ENCODE assay signal across 9 mouse cellular contexts in genomic region chr17:34118113-34118872, GRCm38 (mm10). TPM values are rescaled to one million over a fixed set of nuclear protein-coding genes. Genes with fewer than 3 reads are reported as not detected.
DNase-seq lines count a peak whose midpoint lies in the region; ATAC-seq and TF ChIP-seq lines count a peak whose summit lies in the region.
"Had no signal": no experiment of that assay in that cellular context is flagged by ENCODE, and none has a peak within 500 bp of the region (broad histone marks: within the 10 kb centered on the region; RNA-seq: fewer than 3 reads in every experiment).

No protein-coding gene starts in this region.

- TF ChIP-seq RAD21 in MEL (IDR thresholded peaks at IDR 0.05; ENCODE audit: low read depth, low read length) = no peak

- H3K4me2 ChIP-seq in heart, embryonic 11.5 days = peak overlapping the region; percentile 98
- peak overlapping the region; percentile 79 for H3K4me2 ChIP-seq in stomach, embryonic 15.5 days

- no peaks in the 10 kb centered on the region for H3K27me3 ChIP-seq in C2C12 (ENCODE audit: control insufficient read depth, insufficient read depth, insufficient read length)
- no peaks in the 10 kb centered on the region for H3K27me3 ChIP-seq in MEL (ENCODE audit: control insufficient read depth in 1 of 2, insufficient read depth in 2 of 2, low read length in 2 of 2)
- no peaks in the 10 kb centered on the region for H3K27me3 ChIP-seq in heart, embryonic 11.5 days (ENCODE audit: control insufficient read depth, insufficient read depth, low read length)
- H3K27me3 ChIP-seq in midbrain, embryonic 10.5 days (ENCODE audit: low read depth, poor library complexity, severe bottlenecking) = no peaks in the 10 kb centered on the region
- H3K27me3 ChIP-seq in stomach, embryonic 15.5 days (replicated peaks) = no peaks in the 10 kb centered on the region

- no peak for DNase-seq in MEL (ENCODE audit: low read depth, low spot score)
- peak; percentile 64 for DNase-seq in kidney, postnatal 10 days
- peak; percentile 62 for DNase-seq in midbrain, embryonic 10.5 days (ENCODE audit: low spot score)
- no peak for DNase-seq in layer of hippocampus, postnatal 14 days (ENCODE audit: low spot score in 2 of 2)

- no peak for ATAC-seq in heart, embryonic 11.5 days (replicated peaks; ENCODE audit: insufficient number of reproducible peaks, low FRiP score, low TSS enrichment)
- no peak for ATAC-seq in stomach, embryonic 15.5 days (ENCODE audit: insufficient read depth, low FRiP score, low read depth)

- H3K27ac ChIP-seq in MEL (ENCODE audit: control insufficient read depth, low read depth, low read length) = peak overlapping the region; percentile 76
- H3K27ac ChIP-seq in cortical plate, adult 2 months (ENCODE audit: insufficient read depth, low read length) = peak overlapping the region; percentile 44; the same call in 1 of the 2 replicates
- H3K27ac ChIP-seq in heart, embryonic 11.5 days (ENCODE audit: low read depth, low read length) = peak overlapping the region; percentile 100
- peak overlapping the region; percentile 99 for H3K27ac ChIP-seq in midbrain, embryonic 10.5 days (replicated peaks)
- H3K27ac ChIP-seq in stomach, embryonic 15.5 days = peak overlapping the region; percentile 75

- peaks cover 58% of the 10 kb centered on the region for H3K36me3 ChIP-seq in C2C12 (ENCODE audit: control insufficient read depth, insufficient read depth)
- H3K36me3 ChIP-seq in MEL (ENCODE audit: control insufficient read depth in 1 of 2, insufficient read depth in 2 of 2, low read length in 2 of 2) = peaks cover 22 to 36% of the 10 kb centered on the region in 2 experiments
- peaks cover 42% of the 10 kb centered on the region for H3K36me3 ChIP-seq in heart, embryonic 11.5 days (ENCODE audit: control insufficient read depth, insufficient read depth, low read length)
- peaks cover 60% of the 10 kb centered on the region for H3K36me3 ChIP-seq in midbrain, embryonic 10.5 days
- H3K36me3 ChIP-seq in stomach, embryonic 15.5 days = peaks cover 43% of the 10 kb centered on the region

- peak overlapping the region; percentile 96 for H3ac ChIP-seq in C2C12 (ENCODE audit: control insufficient read depth, insufficient read length, low read depth)

- H3K9ac ChIP-seq in MEL (ENCODE audit: control insufficient read depth, low read depth, low read length, poor library complexity, severe bottlenecking) = peak overlapping the region; percentile 95
- H3K9ac ChIP-seq in heart, embryonic 11.5 days (ENCODE audit: low read depth, low read length) = peak overlapping the region; percentile 99
- H3K9ac ChIP-seq in stomach, embryonic 15.5 days = peak overlapping the region; percentile 77

- H3K4me3 ChIP-seq in C2C12 (ENCODE audit: insufficient read depth, poor library complexity, severe bottlenecking) (peak overlapping the region; percentile 86), MEL (ENCODE audit: control insufficient read depth in 1 of 2, insufficient read depth in 1 of 2, low read depth in 2 of 2, low read length in 2 of 2) (peak overlapping the region; percentile 59 to 98)
- H3K4me3 ChIP-seq in cortical plate, adult 2 months (ENCODE audit: insufficient read depth, low read length) = peak overlapping the region; percentile 99
- H3K4me3 ChIP-seq in heart, embryonic 11.5 days (ENCODE audit: low read depth, low read length) = peak overlapping the region; percentile 99
- H3K4me3 ChIP-seq in midbrain, embryonic 10.5 days = peak overlapping the region; percentile 99
- peak overlapping the region; percentile 80 for H3K4me3 ChIP-seq in stomach, embryonic 15.5 days (replicated peaks)

- no peak for TF ChIP-seq CTCF in C2C12 (IDR thresholded peaks at IDR 0.05; ENCODE audit: control insufficient read depth, insufficient read depth, insufficient read length)
- no peak for TF ChIP-seq CTCF in MEL (IDR thresholded peaks at IDR 0.05 in 2 of 3, conservative IDR thresholded peaks at IDR 0.05 in 1 of 3; ENCODE audit: control insufficient read depth in 1 of 3, insufficient read depth in 1 of 3, low read depth in 2 of 3, low read length in 3 of 3, poor library complexity in 1 of 3, severe bottlenecking in 1 of 3)
- no peak for TF ChIP-seq CTCF in cortical plate, adult 2 months (IDR thresholded peaks at IDR 0.05; ENCODE audit: extremely low read depth, insufficient read depth, low read length)

- TF ChIP-seq EP300 in MEL (IDR thresholded peaks at IDR 0.05; ENCODE audit: low read depth in 1 of 2, low read length in 2 of 2) = no peak

- H3K4me1 ChIP-seq in MEL (ENCODE audit: control insufficient read depth in 1 of 2, insufficient read depth in 2 of 2, low read length in 2 of 2) = no peaks in the 10 kb centered on the region; a peak in 1 of 4 replicates
- H3K4me1 ChIP-seq in cortical plate, adult 2 months (ENCODE audit: control insufficient read depth, insufficient read depth, low read length) = no peaks in the 10 kb centered on the region; the same call in 1 of the 2 replicates
- peaks cover 15% of the 10 kb centered on the region for H3K4me1 ChIP-seq in heart, embryonic 11.5 days (ENCODE audit: control insufficient read depth, insufficient read depth, low read length)
- peaks cover 40% of the 10 kb centered on the region for H3K4me1 ChIP-seq in midbrain, embryonic 10.5 days
- H3K4me1 ChIP-seq in stomach, embryonic 15.5 days = peaks cover 24% of the 10 kb centered on the region

- H3K79me3 ChIP-seq in C2C12 (ENCODE audit: low read depth) = peaks cover 70% of the 10 kb centered on the region

- TF ChIP-seq POLR2A in MEL (IDR thresholded peaks at IDR 0.05; ENCODE audit: control insufficient read depth in 1 of 2, insufficient read depth in 1 of 2, low read depth in 1 of 2, low read length in 2 of 2, poor library complexity in 1 of 2) = peak in 1 of 2 experiments; percentile 13; a peak in 1 of 4 replicates
- no peak for TF ChIP-seq POLR2A in cortical plate, adult 2 months (IDR thresholded peaks at IDR 0.05; ENCODE audit: extremely low read depth, insufficient read depth, low read length)

- H3K79me2 ChIP-seq in C2C12 (ENCODE audit: control insufficient read depth, insufficient read depth) = peaks cover 95% of the 10 kb centered on the region
- peaks cover 80% of the 10 kb centered on the region for H3K79me2 ChIP-seq in MEL (ENCODE audit: control insufficient read depth, insufficient read depth, low read length, poor library complexity)

- no peaks in the 10 kb centered on the region for H3K9me3 ChIP-seq in MEL (replicated peaks; ENCODE audit: insufficient read depth, low read length)
- H3K9me3 ChIP-seq in heart, embryonic 11.5 days (replicated peaks; ENCODE audit: control insufficient read depth, low read length) = no peaks in the 10 kb centered on the region
- no peaks in the 10 kb centered on the region for H3K9me3 ChIP-seq in midbrain, embryonic 10.5 days (replicated peaks)
- no peaks in the 10 kb centered on the region for H3K9me3 ChIP-seq in stomach, embryonic 15.5 days

- under 1% methylated on average over 65 of the region's 67 CpGs for WGBS in heart, embryonic 11.5 days (ENCODE audit: insufficient replicate concordance)
- under 1% methylated on average over 67 of the region's 67 CpGs for WGBS in midbrain, embryonic 10.5 days
- WGBS in stomach, embryonic 15.5 days = under 1% methylated on average over 67 of the region's 67 CpGs

RNA-seq across cellular contexts. Expression of gene H2-DMa, which starts 1.0 kb away (rescaled TPM):
- polyA plus RNA-seq in C2C12 (2012; fragmentation: generic; extraction: Trizol) (5.2 TPM), MEL (2012; ENCODE audit: insufficient read depth in 1 of 2, insufficient read length in 2 of 2, low read depth in 1 of 2, low replicate concordance in 2 of 2, missing spikeins in 1 of 2) (10 to 100 TPM in 1 of 2 experiments, not detected in 1; 38.7 TPM)
- total RNA-seq in MEL (2012; rRNA removed) = 26.1 and 38.3 TPM in 2 replicates
- polyA plus RNA-seq in cortical plate, adult 2 months (2012; rRNA removed) = 27.3 and 29.4 TPM in 2 replicates
- 6.2 and 8.1 TPM in 2 replicates for polyA plus RNA-seq in heart, embryonic 11.5 days (2014; fragmentation: Nextera tagmentation; extraction: Ambion mirVana)
- polyA plus RNA-seq in midbrain, embryonic 10.5 days (2016; fragmentation: Nextera tagmentation; extraction: Ambion mirVana) = 6.4 and 9.5 TPM in 2 replicates
- polyA plus RNA-seq in stomach, embryonic 15.5 days (2015; fragmentation: Nextera tagmentation; extraction: Ambion mirVana) = 10.8 and 12.1 TPM in 2 replicates
- 10 to 100 TPM; 36.8 to 38.0 TPM for total RNA-seq in layer of hippocampus, postnatal 14 days (2021)

RNA-seq across cellular contexts. Expression of gene Brd2, which starts 4.1 kb away (rescaled TPM):
- polyA plus RNA-seq in C2C12 (2012; fragmentation: generic; extraction: Trizol) (127 TPM), MEL (2012; ENCODE audit: insufficient read depth in 1 of 2, insufficient read length in 2 of 2, low read depth in 1 of 2, low replicate concordance in 2 of 2, missing spikeins in 1 of 2) (100 to 1,000 TPM; 189 to 252 TPM)
- total RNA-seq in MEL (2012; rRNA removed) = 97.2 and 99.5 TPM in 2 replicates
- polyA plus RNA-seq in cortical plate, adult 2 months (2012; rRNA removed) = 181 and 184 TPM in 2 replicates
- polyA plus RNA-seq in heart, embryonic 11.5 days (2014; fragmentation: Nextera tagmentation; extraction: Ambion mirVana) = 59.7 and 105 TPM in 2 replicates
- 126 and 137 TPM in 2 replicates for polyA plus RNA-seq in midbrain, embryonic 10.5 days (2016; fragmentation: Nextera tagmentation; extraction: Ambion mirVana)
- 98.3 and 107 TPM in 2 replicates for polyA plus RNA-seq in stomach, embryonic 15.5 days (2015; fragmentation: Nextera tagmentation; extraction: Ambion mirVana)
- total RNA-seq in layer of hippocampus, postnatal 14 days (2021) = 100 to 1,000 TPM; 248 to 278 TPM

RNA-seq across cellular contexts. Expression of gene H2-DMb2, which starts 24.8 kb away (rescaled TPM):
- polyA plus RNA-seq in C2C12 (2012; fragmentation: generic; extraction: Trizol) = not detected
- 0.77 and 0.82 TPM in 2 replicates for total RNA-seq in MEL (2012; rRNA removed)
- 1 to 10 TPM in 1 of 2 experiments, not detected in 1; 1.5 TPM for polyA plus RNA-seq in MEL (2012; ENCODE audit: insufficient read depth in 1 of 2, insufficient read length in 2 of 2, low read depth in 1 of 2, low replicate concordance in 2 of 2, missing spikeins in 1 of 2)
- polyA plus RNA-seq in cortical plate, adult 2 months (2012; rRNA removed) = 0.79 and 0.84 TPM in 2 replicates
- polyA plus RNA-seq in heart, embryonic 11.5 days (2014; fragmentation: Nextera tagmentation; extraction: Ambion mirVana) = 0.20 TPM in 1 of 2 replicates, not detected in the other
- polyA plus RNA-seq in midbrain, embryonic 10.5 days (2016; fragmentation: Nextera tagmentation; extraction: Ambion mirVana) = 0.12 TPM in 1 of 2 replicates, not detected in the other
- polyA plus RNA-seq in stomach, embryonic 15.5 days (2015; fragmentation: Nextera tagmentation; extraction: Ambion mirVana) = 0.58 and 0.87 TPM in 2 replicates
- total RNA-seq in layer of hippocampus, postnatal 14 days (2021) = 1 to 10 TPM in 1 of 2 experiments, under 1 TPM in 1; 0.55 to 1.0 TPM

RNA-seq across cellular contexts. Expression of gene H2-Oa, which starts 26.2 kb away (rescaled TPM):
- not detected for polyA plus RNA-seq in C2C12 (2012; fragmentation: generic; extraction: Trizol)
- total RNA-seq in MEL (2012; rRNA removed) = 2.2 and 2.6 TPM in 2 replicates
- 1 to 10 TPM in 1 of 2 experiments, not detected in 1; 3.9 TPM for polyA plus RNA-seq in MEL (2012; ENCODE audit: insufficient read depth in 1 of 2, insufficient read length in 2 of 2, low read depth in 1 of 2, low replicate concordance in 2 of 2, missing spikeins in 1 of 2)
- 1.4 and 1.7 TPM in 2 replicates for polyA plus RNA-seq in cortical plate, adult 2 months (2012; rRNA removed)
- polyA plus RNA-seq in heart, embryonic 11.5 days (2014; fragmentation: Nextera tagmentation; extraction: Ambion mirVana) = 0.34 and 1.2 TPM in 2 replicates
- 0.37 and 0.50 TPM in 2 replicates for polyA plus RNA-seq in midbrain, embryonic 10.5 days (2016; fragmentation: Nextera tagmentation; extraction: Ambion mirVana)
- polyA plus RNA-seq in stomach, embryonic 15.5 days (2015; fragmentation: Nextera tagmentation; extraction: Ambion mirVana) = 0.79 and 1.2 TPM in 2 replicates
- not detected for total RNA-seq in layer of hippocampus, postnatal 14 days (2021)
- total RNA-seq: left cerebral cortex, adult 18-20 months had no signal

RNA-seq across cellular contexts. Expression of gene H2-DMb1, which starts 34.6 kb away (rescaled TPM):
- polyA plus RNA-seq in C2C12 (2012; fragmentation: generic; extraction: Trizol) (not detected), MEL (2012; ENCODE audit: insufficient read depth in 1 of 2, insufficient read length in 2 of 2, low read depth in 1 of 2, low replicate concordance in 2 of 2, missing spikeins in 1 of 2) (under 1 TPM in 1 of 2 experiments, not detected in 1; 0.67 TPM)
- total RNA-seq in MEL (2012; rRNA removed) = not detected in 2 replicates
- polyA plus RNA-seq in cortical plate, adult 2 months (2012; rRNA removed) = 3.6 and 4.5 TPM in 2 replicates
- 0.27 and 0.29 TPM in 2 replicates for polyA plus RNA-seq in heart, embryonic 11.5 days (2014; fragmentation: Nextera tagmentation; extraction: Ambion mirVana)
- 0.39 TPM in 1 of 2 replicates, not detected in the other for polyA plus RNA-seq in midbrain, embryonic 10.5 days (2016; fragmentation: Nextera tagmentation; extraction: Ambion mirVana)
- 2.2 and 2.8 TPM in 2 replicates for polyA plus RNA-seq in stomach, embryonic 15.5 days (2015; fragmentation: Nextera tagmentation; extraction: Ambion mirVana)
- total RNA-seq in layer of hippocampus, postnatal 14 days (2021) = under 1 TPM; 0.65 to 0.98 TPM

Comparison
In these comparisons a context has a peak if more than half of its experiments do, and no peak if none do; other contexts are left out.
1. DNase-seq: peak in kidney, postnatal 10 days (single experiment) and midbrain, embryonic 10.5 days (single experiment); none in MEL (single experiment) and layer of hippocampus, postnatal 14 days (0 of 2).
2. H3K27ac ChIP-seq: peak in every context shown above with its lines; median percentile 100 in heart, embryonic 11.5 days; 99 in midbrain, embryonic 10.5 days; 76 in MEL; 75 in stomach, embryonic 15.5 days; 44 in cortical plate, adult 2 months.
3. Peak in every context shown above with its lines, with median percentiles within 50 percentile points of each other: H3K4me3 ChIP-seq and H3K9ac ChIP-seq.